Mouse (Mus musculus) left cerebral cortex, postnatal 14 days (tissue): ENCODE measurements around the gene Arap1. TPM values are rescaled to one million over a fixed set of nuclear protein-coding genes. Genes with fewer than 3 reads are reported as not detected.

Source experiments
- DNase-seq, 2 experiments: peaks; one replicate each; pipeline ENCODE4 v3.0.0; 2021 to 2022; ENCODE audit warnings: low spot score in 2 of 2, mixed read lengths in 1 of 2
- intact Hi-C: fragments of 180-260 bp; cut with DNase I; formaldehyde crosslinking; loops from one replicate; pipeline ENCODE4 v1.15.1; 2025
- long read RNA-seq, 2 experiments: library from polyadenylated mRNA; stranded (forward); transcript quantifications; one replicate each; pipeline ENCODE4 v2.0.0; 2021
- total RNA-seq, 2 experiments: library from RNA; stranded (reverse); gene quantifications; 2 replicates each; pipeline ENCODE4 v1.2.3; 2021

Arap1 gene
- 10 to 100 TPM; 13.9 to 17.9 TPM for total RNA-seq
- long read RNA-seq, experiment 1, full-length matches to known transcripts: 2 of 11 reads
- long read RNA-seq, experiment 1, partial matches to known transcripts: 5 of 11 reads
- long read RNA-seq, experiment 1, other reads (novel, unspliced or antisense): 4 of 11 reads
- long read RNA-seq, experiment 2, full-length matches to known transcripts: 7 of 15 reads
- long read RNA-seq, experiment 2, partial matches to known transcripts: 5 of 15 reads
- long read RNA-seq, experiment 2, other reads (novel, unspliced or antisense): 3 of 15 reads

DNA sequence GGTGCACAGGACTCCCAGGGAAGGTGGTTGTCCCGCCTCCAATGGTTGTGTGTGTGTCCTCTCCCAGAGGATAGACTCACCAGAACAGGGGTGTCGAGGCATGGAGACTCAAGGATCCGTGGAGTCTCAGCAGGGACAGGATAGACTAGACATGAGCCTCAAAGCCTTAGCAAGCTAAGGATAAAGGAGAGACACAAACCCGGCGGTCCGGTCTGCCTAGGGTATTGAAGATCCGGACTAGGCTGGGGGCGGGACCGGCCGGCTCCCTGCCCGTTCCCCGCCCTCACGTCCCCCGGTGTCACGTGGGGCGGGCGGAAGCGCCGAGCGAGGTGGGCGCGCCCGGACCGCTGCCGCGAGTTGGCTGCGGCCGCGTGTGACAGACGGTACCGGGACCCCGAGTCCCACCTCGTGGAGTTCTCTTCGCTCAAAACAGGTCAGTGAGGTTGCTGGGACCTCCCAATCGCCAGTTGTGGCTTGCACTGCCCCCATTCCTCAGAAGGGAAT is at the start of gene Arap1:
Gene Arap1, plus strand, starts transcription at position 301 of the 504 bp plus-strand sequence.
- no peak for DNase-seq
- intact Hi-C loops: no loop called here

DNA sequence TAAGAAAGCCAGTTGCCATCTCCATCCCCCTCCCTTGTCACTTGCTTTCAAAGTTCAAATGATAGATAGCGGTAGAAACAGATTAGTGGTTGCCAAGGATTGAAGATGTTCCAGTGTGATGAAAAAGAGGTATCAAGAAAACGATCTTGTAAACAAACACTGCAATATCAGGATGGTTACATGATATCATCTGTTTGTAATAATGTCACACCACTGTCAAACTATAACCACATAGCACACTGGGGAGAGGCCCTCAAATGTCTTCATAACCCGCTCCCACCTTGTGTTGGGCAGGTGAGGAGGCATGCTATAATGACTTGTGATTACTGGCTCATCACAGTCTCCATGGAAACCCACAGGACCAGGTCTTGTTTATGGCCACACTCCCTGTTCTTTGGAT is 49.5 kb upstream of the Arap1 start:
- intact Hi-C loops: no loop called here
- no peak for DNase-seq

DNA sequence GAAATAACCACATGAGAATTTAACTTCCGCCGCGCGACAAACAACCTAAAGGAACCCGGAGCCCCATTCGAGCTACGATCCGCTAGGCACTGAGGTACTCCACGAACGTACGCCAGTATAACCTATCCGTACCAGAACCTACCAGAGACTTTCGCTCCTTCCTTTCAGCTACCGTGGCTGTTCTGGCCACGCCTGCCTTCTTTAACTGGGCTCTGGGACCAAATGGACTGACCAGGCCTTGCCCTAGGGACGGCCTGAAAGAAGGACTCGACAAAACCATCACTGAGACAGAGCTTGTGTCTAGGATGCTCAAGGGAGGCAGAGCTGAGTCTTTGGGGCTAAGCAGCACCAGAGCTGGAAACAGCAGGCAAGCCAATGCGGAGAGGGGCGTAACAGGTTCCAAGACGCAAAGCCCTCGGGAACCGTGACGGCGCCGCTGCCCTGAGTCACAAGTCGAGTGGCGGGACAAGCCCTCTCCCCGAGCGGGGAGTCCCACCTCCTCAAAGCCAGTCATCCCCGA is 46.4 kb upstream of the Arap1 start:
- DNase-seq: peak in 1 of 2 experiments; percentile 29
- intact Hi-C loops: no loop called here

DNA sequence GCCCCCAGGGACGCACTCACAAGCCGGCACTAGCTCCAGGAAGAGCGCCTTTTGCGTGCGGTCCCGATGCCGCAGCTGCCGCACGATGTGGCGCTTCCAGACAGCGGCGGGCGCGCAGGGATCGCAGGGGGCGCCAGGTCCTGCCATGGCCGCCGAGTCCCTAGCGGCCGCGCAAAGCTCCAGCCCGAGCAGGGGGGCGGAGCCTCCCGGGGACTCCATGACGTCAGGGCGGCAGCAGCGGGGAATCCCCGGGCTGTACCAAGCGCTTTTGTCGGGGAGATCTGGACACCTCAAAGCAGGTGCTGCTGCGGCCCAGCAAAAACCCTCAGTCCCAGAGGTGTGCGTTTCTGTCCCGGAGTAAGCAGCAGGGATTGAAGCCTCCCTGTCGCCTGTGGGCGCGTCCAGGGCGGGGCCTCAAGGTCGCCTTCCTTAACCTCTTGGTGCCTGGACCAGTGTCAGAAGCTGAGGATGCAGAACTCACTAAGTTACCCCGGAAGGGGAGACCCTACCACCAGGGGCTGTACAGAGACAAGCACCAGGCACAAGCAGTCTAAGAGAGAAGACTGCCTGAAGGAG is 45.9 kb upstream of the Arap1 start, which contains the start of gene Atg16l2:
Gene Atg16l2, minus strand, starts transcription at position 371 of the 576 bp plus-strand sequence.
- peak; percentile 88 to 89 for DNase-seq
- intact Hi-C loops: no loop called here

DNA sequence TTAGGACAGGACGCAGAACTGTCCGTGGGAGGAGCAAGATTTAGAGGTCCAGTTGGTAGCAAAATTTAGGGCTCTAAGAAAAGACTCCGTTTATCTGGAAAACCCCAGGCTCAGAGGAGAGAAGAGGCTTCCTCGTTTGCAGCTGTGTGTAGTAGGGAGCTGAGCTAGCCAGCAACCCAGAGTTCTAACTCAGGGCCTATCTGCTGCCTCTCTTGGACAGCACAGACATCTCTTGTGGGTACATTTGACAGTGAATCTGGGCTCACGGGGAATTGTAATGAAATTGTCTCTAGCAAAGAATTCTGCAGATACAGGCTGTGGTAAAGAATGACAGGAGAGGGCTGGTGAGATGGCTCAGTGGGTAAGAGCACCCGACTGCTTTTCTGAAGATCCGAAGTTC is 45.2 kb upstream of the Arap1 start:
- intact Hi-C loops: no loop called here
- no peak for DNase-seq

DNA sequence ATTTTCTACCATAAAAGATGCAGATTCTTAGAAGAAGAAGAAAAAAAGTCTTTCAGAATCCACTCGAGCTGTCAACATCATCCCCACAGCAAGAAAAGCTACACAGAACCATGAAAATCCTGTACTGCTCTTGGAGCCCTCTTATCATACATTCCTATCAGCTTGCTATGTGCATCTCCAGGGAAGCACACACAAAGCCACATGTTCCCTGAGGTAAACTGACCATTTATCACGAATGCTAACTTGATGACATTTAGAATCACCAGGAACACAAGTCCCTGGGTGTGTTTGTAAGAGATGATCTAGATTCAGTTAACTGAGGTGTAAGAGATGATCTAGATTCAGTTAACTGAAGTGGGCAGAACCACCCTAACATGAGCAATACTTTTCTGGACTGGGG is 41.0 kb upstream of the Arap1 start:
- DNase-seq: no peak
- intact Hi-C loops: no loop called here

DNA sequence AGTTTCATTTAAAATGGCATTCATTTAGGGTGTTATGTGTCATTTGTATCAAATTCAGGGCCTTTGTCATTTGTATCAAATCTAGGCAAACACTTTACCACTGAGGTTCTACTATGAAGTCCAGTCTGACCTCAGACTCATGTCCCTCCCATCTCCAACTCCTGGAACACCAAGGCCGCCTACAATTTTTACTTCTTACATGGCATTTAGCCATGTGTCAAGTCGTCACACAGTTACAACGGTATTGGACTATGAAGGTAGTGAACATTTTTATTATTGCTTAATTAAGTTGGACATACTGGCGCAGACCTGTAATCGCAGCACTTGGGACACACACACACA is 37.9 kb upstream of the Arap1 start:
- no peak for DNase-seq
- intact Hi-C loops: loop anchor here (2.0 kb wide), 1 partner anchor 65 kb away; no protein-coding TSS in a partner anchor

DNA sequence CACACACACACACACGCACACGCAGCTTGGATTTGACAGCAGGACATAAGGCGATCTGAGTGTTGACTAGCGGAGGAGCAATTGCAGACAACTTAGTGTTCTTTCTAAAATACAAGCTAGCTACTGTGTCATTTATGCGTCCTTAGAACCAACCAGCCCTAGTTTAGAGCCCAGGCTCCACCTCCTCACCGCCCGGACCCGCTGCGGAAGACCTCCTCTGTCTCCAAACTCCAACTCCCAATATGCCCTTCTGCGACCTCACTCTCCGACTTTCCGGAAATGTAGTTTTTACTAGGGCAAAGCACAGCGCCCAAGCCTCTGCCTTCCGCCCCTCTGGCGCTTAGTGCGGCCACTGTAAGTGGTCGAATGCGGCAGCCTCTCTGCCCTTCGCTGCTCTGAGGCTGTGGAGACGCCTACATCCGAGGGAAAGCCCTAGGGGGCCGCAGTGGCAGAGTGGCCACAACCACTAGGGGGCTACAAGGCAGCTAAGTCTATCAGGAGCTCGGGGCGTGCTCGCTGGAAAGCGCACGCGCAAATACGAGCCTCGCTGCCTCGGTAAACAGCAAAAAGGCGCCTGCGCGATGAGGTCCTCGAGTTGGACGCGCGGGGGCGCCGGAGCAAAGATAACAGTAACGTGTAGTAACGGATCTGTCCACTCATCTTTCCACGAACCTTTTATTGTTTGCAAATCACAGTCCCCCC is 37.4 kb upstream of the Arap1 start:
- DNase-seq: peak; percentile 98 to 99
- intact Hi-C loops: loop anchor here (2.0 kb wide), 1 partner anchor 64 kb away; no protein-coding TSS in a partner anchor

DNA sequence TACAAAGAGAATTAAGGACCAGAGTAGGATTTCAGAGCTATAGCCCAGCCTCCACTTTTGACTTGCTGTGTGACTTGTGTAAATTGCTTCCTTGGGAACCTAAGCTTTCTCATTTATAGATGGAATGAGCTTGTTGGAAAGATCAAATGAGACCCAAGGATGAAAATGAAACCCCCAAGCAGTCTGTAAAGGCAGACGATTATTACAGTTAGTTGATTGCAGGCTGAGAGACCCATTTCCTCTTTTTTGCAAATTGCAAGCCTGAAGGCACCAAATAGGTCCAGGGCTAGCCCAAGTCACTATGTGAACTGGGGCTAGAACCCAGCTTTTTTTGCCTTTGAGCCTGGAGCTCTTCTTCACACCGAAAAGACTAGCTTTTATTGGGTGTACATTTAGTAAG is 36.8 kb upstream of the Arap1 start:
- intact Hi-C loops: loop anchor here (2.0 kb wide), 1 partner anchor 64 kb away; no protein-coding TSS in a partner anchor
- no peak for DNase-seq

DNA sequence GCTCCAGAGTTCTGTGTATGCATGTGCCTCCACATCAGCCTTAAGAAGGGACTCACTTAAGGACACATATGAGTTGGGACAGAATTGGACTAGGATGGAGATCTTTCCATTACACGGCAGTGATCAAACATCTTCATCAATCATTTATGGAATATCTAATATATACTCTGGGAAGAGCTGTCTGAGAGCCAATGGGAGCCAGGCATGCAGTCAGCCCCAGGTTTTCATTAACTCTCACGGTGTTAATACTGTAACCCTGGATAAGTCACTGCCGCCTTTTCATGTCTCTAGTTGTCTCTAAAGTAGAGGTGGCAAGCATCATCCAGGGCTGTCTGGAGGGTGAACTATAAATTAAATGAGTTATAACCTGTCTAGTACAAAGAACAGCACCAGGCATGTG is 34.8 kb upstream of the Arap1 start:
- DNase-seq: no peak
- intact Hi-C loops: no loop called here

DNA sequence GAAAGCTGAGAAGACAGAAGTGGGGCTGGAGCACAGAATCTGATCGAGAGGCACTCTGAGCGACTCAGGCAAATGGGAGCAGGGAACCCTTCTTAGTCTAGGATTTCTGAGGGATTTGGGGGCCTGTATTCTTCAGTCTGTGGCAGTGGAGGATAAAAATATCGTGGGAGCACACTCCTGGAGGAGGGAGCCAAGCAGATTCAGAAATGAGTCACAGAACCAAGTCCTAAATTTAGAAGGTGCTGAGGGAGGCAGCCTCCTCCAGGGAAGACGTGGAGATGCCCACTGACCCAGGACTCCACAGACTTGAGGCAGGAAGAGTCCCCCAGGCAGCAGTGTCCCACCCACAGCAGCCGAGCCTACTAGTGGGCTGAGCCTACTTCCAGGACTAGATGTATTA is 33.5 kb upstream of the Arap1 start:
- DNase-seq: peak; percentile 51 to 74
- intact Hi-C loops: no loop called here

DNA sequence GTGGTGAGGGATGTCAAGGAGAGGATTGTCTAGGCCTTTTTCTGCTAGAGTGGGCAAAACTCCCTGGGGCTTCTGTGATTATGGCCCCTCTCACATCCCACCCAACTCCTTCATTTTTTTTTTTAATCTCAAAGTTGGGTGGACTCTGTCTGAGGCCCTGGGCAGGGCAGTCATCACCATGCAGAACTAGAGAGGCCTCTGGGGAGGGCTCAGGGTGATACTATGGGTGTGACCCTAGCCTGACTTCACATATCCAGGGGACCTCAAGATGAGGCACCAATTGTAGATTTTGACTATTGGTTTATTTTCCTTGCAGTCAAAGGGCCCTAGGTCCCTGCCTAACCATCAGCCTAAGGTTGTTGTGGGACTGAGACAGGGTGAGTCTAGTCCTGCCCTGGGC is 32.2 kb upstream of the Arap1 start:
- no peak for DNase-seq
- intact Hi-C loops: no loop called here

DNA sequence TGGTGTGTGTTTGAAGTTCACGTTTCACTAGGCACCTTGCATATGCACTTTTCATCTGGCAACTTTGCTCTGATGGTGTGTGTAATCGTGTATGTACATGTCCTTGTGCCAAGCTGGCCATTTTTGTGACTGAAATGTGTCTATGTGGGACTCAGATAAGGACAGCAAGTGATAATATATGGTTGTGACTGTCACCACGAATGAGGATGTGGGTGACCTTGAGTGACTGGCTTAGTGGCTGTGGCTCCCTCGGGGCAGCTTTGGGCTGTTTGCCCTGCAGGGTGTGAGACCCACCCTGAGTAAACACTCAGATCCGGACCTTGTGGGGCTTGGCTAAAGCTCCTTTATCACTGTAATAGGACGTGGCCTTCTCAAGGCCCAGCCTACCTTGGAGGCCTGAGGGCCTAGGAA is 31.3 kb upstream of the Arap1 start:
- DNase-seq: no peak
- intact Hi-C loops: no loop called here

DNA sequence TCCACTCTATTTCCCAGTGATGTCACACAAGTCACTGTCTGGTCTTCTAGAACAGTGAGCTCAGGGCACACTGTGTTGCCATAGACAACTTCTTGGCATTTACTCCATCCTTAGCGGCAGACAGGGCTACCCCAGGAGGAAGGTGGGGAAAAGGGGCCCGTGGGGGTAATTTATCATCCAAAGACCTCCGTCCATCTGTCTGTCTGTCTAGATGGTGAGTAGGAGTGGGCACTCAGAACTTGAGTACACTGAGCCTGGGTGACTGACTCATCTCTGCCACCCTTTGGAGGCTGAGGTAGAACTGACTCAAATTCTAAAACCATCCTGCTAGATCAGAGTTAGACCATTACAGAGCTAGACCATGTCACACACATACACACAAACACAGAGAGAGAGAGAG is 30.9 kb upstream of the Arap1 start, which contains the start of gene Stard10:
Gene Stard10, plus strand, starts transcription at position 73 of the 400 bp plus-strand sequence.
- intact Hi-C loops: no loop called here
- DNase-seq: no peak

DNA sequence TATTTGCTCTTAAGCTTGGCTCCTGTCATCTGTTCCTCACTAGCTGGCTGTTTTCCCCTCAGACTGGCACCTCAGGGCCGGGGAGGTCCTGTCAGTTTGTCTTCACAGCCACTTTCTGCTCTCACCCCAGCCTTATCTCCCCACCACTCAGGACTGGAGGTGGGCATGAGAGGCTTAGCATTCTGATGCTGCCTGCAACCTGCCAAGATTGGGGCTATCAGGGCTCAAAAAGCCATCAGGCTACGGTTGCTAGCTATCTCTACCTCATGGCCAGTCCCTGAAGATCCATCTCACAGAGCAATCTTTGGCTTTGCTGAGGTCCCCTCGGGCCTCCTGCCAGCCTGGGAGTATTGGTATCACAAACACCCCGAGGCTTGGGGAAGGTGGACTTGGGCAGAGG is 29.0 kb upstream of the Arap1 start:
- no peak for DNase-seq
- intact Hi-C loops: no loop called here

DNA sequence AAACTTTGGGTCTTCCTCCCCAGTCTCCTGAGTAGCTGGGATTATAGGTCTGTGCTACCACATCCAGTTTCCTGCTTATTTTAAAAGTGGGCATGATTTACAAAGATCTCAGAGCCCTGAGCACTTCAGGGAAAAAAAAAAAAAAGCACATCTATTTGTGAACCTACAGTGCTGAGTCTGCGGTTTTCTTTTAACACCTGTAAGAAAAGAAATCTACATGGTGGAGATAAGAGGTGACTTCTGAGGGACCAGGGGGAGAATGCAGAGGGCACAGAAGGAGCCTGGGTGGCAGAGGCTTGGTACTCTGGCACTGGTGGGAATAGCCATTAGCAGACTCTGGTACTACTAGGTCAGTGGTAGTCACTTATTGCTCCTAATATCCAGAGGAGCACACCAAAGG is 28.1 kb upstream of the Arap1 start:
- DNase-seq: no peak
- intact Hi-C loops: no loop called here

DNA sequence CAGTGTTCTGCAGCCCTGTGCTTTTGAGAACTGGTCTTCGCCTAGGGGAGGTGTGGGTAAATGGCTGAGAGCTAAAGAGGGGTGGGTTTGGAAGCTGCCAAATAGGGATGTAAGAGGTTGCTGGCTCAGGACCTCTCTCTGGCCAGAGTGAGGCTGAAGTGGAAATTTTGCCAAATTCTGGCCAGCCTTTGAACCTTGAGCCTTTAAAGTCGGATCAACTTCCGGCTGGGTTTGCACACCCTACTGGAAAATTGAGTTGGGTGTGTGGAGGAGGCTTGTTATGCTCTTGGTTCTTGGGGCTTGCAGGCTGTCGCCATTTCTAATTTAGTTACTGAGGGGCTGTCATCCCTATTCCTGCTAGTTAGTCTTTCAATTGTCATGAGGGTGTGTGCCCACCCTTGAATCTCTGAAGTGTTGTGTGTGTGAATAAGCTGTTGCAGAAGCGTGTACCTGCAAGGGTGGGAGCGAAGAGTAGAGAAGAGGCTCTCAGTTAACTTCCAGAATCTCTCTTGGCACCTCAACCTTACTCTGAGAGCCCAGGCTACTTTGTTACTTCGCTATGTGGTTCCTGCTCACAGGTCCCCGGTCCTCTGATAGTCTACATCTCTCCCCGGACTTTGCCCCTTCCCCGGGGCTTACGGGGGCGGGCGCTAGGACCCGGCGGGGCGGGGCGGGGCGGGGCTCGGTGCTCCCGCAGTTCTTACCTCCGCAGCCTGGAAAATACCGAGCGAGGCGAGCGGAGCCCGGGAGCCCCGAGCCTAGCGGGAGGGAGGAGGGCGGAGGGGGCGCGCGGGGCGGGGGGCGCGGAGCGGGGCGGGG is 27.3 kb upstream of the Arap1 start:
- intact Hi-C loops: no loop called here
- DNase-seq: no peak

DNA sequence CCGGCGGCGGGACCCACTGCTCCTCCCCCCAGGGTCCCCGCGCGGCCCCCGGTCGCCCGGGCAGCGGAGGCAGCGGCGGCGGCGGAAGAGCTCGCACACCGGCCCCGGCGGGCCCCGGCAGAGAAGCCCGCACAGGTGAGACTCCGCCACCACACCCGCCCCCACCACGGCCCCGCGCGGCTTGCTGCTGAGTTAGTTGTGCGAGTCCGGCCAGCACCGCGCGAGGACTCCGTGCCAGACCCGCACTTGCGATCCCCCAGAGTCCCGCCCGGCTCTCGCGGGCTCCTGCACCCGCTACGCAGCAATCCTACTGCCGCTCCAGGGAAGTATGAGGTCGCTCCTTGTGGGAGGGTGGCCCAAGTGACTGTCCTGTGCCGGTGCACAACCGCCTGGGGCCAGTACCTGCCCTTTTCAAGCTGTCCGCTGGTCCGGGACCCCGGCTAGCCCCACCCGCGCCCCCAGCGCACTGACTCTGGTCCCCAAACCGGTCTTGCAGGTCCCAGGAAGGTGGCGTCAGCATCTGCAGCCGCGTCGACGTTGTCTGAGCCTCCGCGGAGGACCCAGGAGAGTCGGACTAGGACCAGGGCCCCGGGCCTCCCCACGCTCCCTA is 26.5 kb upstream of the Arap1 start:
- intact Hi-C loops: no loop called here
- no peak for DNase-seq

DNA sequence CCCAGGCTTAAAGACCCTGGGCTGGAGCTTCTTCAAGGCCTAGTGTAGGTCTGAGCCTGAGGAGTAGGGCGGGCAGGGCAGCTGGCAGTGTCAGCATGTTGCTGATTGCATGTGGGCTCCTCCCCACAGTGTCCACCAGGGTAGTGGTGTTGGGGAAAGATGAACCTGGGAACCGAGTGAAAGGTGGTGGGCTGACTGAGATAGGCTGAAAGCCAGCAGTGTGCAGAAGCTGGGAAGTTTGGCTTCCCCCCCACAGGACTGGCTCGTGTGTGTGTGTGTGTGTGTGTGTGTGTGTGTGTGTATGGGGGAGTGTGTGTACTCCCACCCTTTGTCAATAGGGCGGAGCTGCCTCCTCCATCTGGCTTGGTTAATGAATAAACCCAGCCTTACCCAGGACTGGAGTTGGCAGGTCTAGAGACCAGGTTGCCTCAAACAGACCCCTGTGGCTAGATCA is 24.7 kb upstream of the Arap1 start:
- DNase-seq: no peak
- intact Hi-C loops: no loop called here
